19 mouse cellular contexts compared by ENCODE assay signal in the genomic region with DNA sequence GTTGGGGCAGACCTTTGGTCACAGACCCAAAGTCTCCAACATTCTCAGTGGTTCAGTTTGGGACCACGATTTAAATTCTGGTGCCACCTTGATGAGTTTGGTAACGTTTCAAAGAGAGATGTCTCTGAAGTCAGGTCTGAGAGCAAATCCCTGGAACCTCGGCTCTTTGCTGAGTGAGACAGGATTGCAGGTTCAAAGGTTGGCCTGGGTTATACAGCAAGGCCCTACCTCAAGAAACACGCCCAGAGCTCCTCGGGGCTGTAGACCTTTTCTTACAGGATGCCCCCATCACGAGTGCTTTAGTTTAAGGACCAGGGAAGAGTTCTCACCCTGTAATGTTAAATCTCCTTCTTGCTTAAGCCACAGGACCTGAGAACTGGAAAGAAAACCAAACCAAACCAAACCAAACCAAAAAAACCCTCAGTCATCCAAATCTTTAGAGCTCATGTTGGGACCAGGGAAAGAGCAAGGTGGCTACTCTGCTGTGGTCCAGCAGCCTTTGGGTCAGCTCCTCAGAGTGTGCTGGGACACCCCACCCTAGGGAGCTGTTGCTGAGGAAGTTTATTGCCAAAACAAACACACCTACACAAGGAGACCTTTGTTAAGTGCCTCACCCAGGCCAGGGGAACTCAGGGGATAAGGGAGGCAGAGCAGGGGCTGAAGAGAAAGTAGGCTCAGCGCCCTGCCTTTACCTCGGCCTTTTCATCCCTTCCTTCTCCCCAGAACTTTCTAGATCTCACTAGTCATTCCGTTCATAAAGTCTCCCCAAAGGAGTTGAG. TPM values are rescaled to one million over a fixed set of nuclear protein-coding genes. Genes with fewer than 3 reads are reported as not detected.
A peak's percentile ranks its signal among the peaks of the same experiment; 100 is the strongest.
DNase-seq lines count a peak whose midpoint lies in the region; ATAC-seq and TF ChIP-seq lines count a peak whose summit lies in the region.
"Had no signal": no experiment of that assay in that cellular context is flagged by ENCODE, and none has a peak within 500 bp of the region (broad histone marks: within the 10 kb centered on the region; RNA-seq: fewer than 3 reads in every experiment).

No protein-coding gene starts in this region.

- H3K4me2 ChIP-seq in intestine, embryonic 16.5 days (ENCODE audit: low read depth, low read length): peak overlapping the region; percentile 42; the same call in 1 of the 2 replicates
- H3K4me2 ChIP-seq in liver, embryonic 14.5 days (ENCODE audit: low read depth): 0 out of 2 replicates have a peak overlapping the region, but pooled peaks have one; percentile 54
- H3K4me2 ChIP-seq: hindbrain, embryonic 14.5 days had no signal

- WGBS in intestine, embryonic 16.5 days: 58% methylated on average over 9 of the region's 9 CpGs
- WGBS in liver, embryonic 14.5 days (ENCODE audit: insufficient replicate concordance): 82% methylated on average over 9 of the region's 9 CpGs
- 22% methylated on average over 9 of the region's 9 CpGs for WGBS in small intestine, adult 2 months
- 84% methylated on average over 9 of the region's 9 CpGs for whole genome bisulfite sequencing in embryonic facial prominence, embryonic 10.5 days

- no peaks in the 10 kb centered on the region for H3K9me3 ChIP-seq in intestine, embryonic 16.5 days (ENCODE audit: control insufficient read depth, low read length)
- H3K9me3 ChIP-seq in liver, embryonic 14.5 days (ENCODE audit: control insufficient read depth, low read length): no peaks in the 10 kb centered on the region
- no peaks in the 10 kb centered on the region for H3K9me3 ChIP-seq in embryonic facial prominence, embryonic 10.5 days
- H3K9me3 ChIP-seq: forebrain, embryonic 12.5 days had no signal

- intact Hi-C loops in left cerebral cortex, postnatal 10 days (cut with DNase I): no loop called here

- H3K27me3 ChIP-seq in intestine, embryonic 16.5 days (replicated peaks; ENCODE audit: control insufficient read depth, insufficient read depth, low read length): no peaks in the 10 kb centered on the region
- no peaks in the 10 kb centered on the region for H3K27me3 ChIP-seq in liver, embryonic 14.5 days (ENCODE audit: control insufficient read depth, insufficient read depth, low read length)
- no peaks in the 10 kb centered on the region for H3K27me3 ChIP-seq in small intestine, adult 2 months (ENCODE audit: control insufficient read depth, insufficient read depth, low read length)
- 0 out of 2 replicates have a peak, but pooled peaks cover 6% of the 10 kb centered on the region for H3K27me3 ChIP-seq in embryonic facial prominence, embryonic 10.5 days (replicated peaks; ENCODE audit: low read depth, poor library complexity, severe bottlenecking)
- H3K27me3 ChIP-seq: forebrain, embryonic 12.5 days had no signal

- 0 out of 2 replicates have a peak, but pooled peaks have one; percentile 17 for TF ChIP-seq POLR2A in small intestine, adult 2 months (IDR thresholded peaks at IDR 0.05; ENCODE audit: low read depth, low read length)

- H3K27ac ChIP-seq in intestine, embryonic 16.5 days (ENCODE audit: low read length): peak overlapping the region; percentile 91
- peak overlapping the region; percentile 100 for H3K27ac ChIP-seq in liver, embryonic 14.5 days
- peak overlapping the region; percentile 99 for H3K27ac ChIP-seq in small intestine, adult 2 months (ENCODE audit: insufficient read depth, low read depth, low read length)
- no peak overlapping the region for H3K27ac ChIP-seq in embryonic facial prominence, embryonic 10.5 days (replicated peaks)
- H3K27ac ChIP-seq: forebrain, embryonic 12.5 days; hindbrain, embryonic 14.5 days; layer of hippocampus, adult 2 months; left cerebral cortex, adult 2 months had no signal

- TF ChIP-seq CTCF in liver, embryonic 14.5 days (IDR thresholded peaks at IDR 0.05; ENCODE audit: low read depth): no peak
- TF ChIP-seq CTCF in small intestine, adult 2 months (IDR thresholded peaks at IDR 0.05; ENCODE audit: extremely low read depth, insufficient read length, insufficient replicate concordance, low read depth, low read length): no peak

- H3K4me3 ChIP-seq in intestine, embryonic 16.5 days (ENCODE audit: low read length): no peak overlapping the region
- H3K4me3 ChIP-seq in liver, embryonic 14.5 days (ENCODE audit: insufficient read depth in 1 of 2, low read depth in 2 of 2, low read length in 2 of 2): no peak overlapping the region
- peak overlapping the region; percentile 34; the same call in 1 of the 2 replicates for H3K4me3 ChIP-seq in small intestine, adult 2 months (ENCODE audit: low read depth, low read length)
- no peak overlapping the region for H3K4me3 ChIP-seq in embryonic facial prominence, embryonic 10.5 days
- H3K4me3 ChIP-seq: forebrain, embryonic 12.5 days; left cerebral cortex, adult 2 months had no signal

- H3K9ac ChIP-seq in intestine, embryonic 16.5 days (ENCODE audit: low read depth, low read length): no peak overlapping the region
- H3K9ac ChIP-seq in liver, embryonic 14.5 days (replicated peaks): no peak overlapping the region
- H3K9ac ChIP-seq: forebrain, embryonic 12.5 days; hindbrain, embryonic 14.5 days had no signal

- DNase-seq in lung, adult 18-20 months: peak; percentile 69 to 79
- DNase-seq in lung, postnatal 4 days: no peak
- DNase-seq in liver, embryonic 14.5 days (ENCODE audit: low read depth in 3 of 3, low spot score in 3 of 3): no peak
- no peak for DNase-seq in embryonic facial prominence, embryonic 10.5 days (ENCODE audit: low spot score)
- DNase-seq in left cerebral cortex, postnatal 10 days (ENCODE audit: extremely low spot score in 1 of 2, low spot score in 2 of 2): no peak
- no peak for DNase-seq in layer of hippocampus, postnatal 36 days
- DNase-seq: cerebellum, adult 9-11 months; embryo, embryonic 11 days; gastrocnemius, postnatal 25 days; heart, postnatal 10 days; midbrain, embryonic 14.5 days; right cerebral cortex, adult 18-20 months; thymus, postnatal 4 days had no signal

- peaks cover 3% of the 10 kb centered on the region; the same call in 1 of the 2 replicates for H3K36me3 ChIP-seq in intestine, embryonic 16.5 days (ENCODE audit: control insufficient read depth, insufficient read depth, low read length)
- H3K36me3 ChIP-seq in liver, embryonic 14.5 days (replicated peaks; ENCODE audit: control insufficient read depth, insufficient read depth, low read depth): peaks cover 51% of the 10 kb centered on the region
- peaks cover 66% of the 10 kb centered on the region for H3K36me3 ChIP-seq in small intestine, adult 2 months (ENCODE audit: control insufficient read depth, insufficient read depth, low read length)
- no peaks in the 10 kb centered on the region for H3K36me3 ChIP-seq in embryonic facial prominence, embryonic 10.5 days (replicated peaks)
- H3K36me3 ChIP-seq: forebrain, embryonic 12.5 days had no signal

- no peak for TF ChIP-seq EP300 in liver, embryonic 14.5 days (IDR thresholded peaks at IDR 0.05; ENCODE audit: low read depth)

- no peak for ATAC-seq in intestine, embryonic 16.5 days
- no peak for ATAC-seq in liver, embryonic 14.5 days (ENCODE audit: insufficient read depth)

- H3K4me1 ChIP-seq in intestine, embryonic 16.5 days (ENCODE audit: control insufficient read depth, insufficient read depth, low read length): peaks cover 23% of the 10 kb centered on the region
- H3K4me1 ChIP-seq in liver, embryonic 14.5 days (replicated peaks; ENCODE audit: control insufficient read depth in 2 of 2, insufficient read depth in 2 of 2, low read length in 1 of 2): peaks cover 71 to 78% of the 10 kb centered on the region in 2 experiments
- H3K4me1 ChIP-seq in small intestine, adult 2 months (ENCODE audit: control insufficient read depth, insufficient read depth, insufficient read length, low read length): peaks cover 39% of the 10 kb centered on the region
- peaks cover 26% of the 10 kb centered on the region for H3K4me1 ChIP-seq in embryonic facial prominence, embryonic 10.5 days

RNA-seq across cellular contexts. Expression of a gene that starts 7.7 kb away (rescaled TPM):
- 125 and 141 TPM in 2 replicates for polyA plus RNA-seq in intestine, embryonic 16.5 days (2015; fragmentation: Nextera tagmentation; extraction: Ambion mirVana)
- polyA plus RNA-seq in liver, embryonic 14.5 days (2012; rRNA removed): 315 and 355 TPM in 2 replicates
- polyA plus RNA-seq in liver, embryonic 14.5 days (2014; fragmentation: Nextera tagmentation; extraction: Ambion mirVana): 564 and 592 TPM in 2 replicates
- polyA plus RNA-seq in small intestine, adult 2 months (2012; rRNA removed): 28.4 and 44.6 TPM in 2 replicates
- polyA plus RNA-seq in embryonic facial prominence, embryonic 10.5 days (2016; fragmentation: Nextera tagmentation; extraction: Ambion mirVana): 32.0 and 34.5 TPM in 2 replicates
- total RNA-seq in left cerebral cortex, postnatal 10 days (2021): 10 to 100 TPM; 30.9 to 32.6 TPM
- total RNA-seq in layer of hippocampus, postnatal 36 days (2021): 10 to 100 TPM; 29.8 to 34.5 TPM

RNA-seq across cellular contexts. Expression of a gene that starts 8.2 kb away (rescaled TPM):
- 116 and 121 TPM in 2 replicates for polyA plus RNA-seq in intestine, embryonic 16.5 days (2015; fragmentation: Nextera tagmentation; extraction: Ambion mirVana)
- 2.8 and 3.3 TPM in 2 replicates for polyA plus RNA-seq in liver, embryonic 14.5 days (2012; rRNA removed)
- polyA plus RNA-seq in liver, embryonic 14.5 days (2014; fragmentation: Nextera tagmentation; extraction: Ambion mirVana): 4.9 and 8.5 TPM in 2 replicates
- 56.6 and 137 TPM in 2 replicates for polyA plus RNA-seq in small intestine, adult 2 months (2012; rRNA removed)
- 1.1 and 2.3 TPM in 2 replicates for polyA plus RNA-seq in embryonic facial prominence, embryonic 10.5 days (2016; fragmentation: Nextera tagmentation; extraction: Ambion mirVana)
- total RNA-seq in left cerebral cortex, postnatal 10 days (2021): not detected
- total RNA-seq in layer of hippocampus, postnatal 36 days (2021): not detected
- total RNA-seq: gastrocnemius, postnatal 25 days; layer of hippocampus, adult 2 months; left cerebral cortex, adult 2 months had no signal

RNA-seq across cellular contexts. Expression of a gene that starts 19.8 kb away (rescaled TPM):
- polyA plus RNA-seq in intestine, embryonic 16.5 days (2015; fragmentation: Nextera tagmentation; extraction: Ambion mirVana): 68.1 and 70.1 TPM in 2 replicates
- polyA plus RNA-seq in liver, embryonic 14.5 days (2012; rRNA removed): 14.2 and 20.1 TPM in 2 replicates
- polyA plus RNA-seq in liver, embryonic 14.5 days (2014; fragmentation: Nextera tagmentation; extraction: Ambion mirVana): 34.1 and 36.4 TPM in 2 replicates
- 23.2 and 33.1 TPM in 2 replicates for polyA plus RNA-seq in small intestine, adult 2 months (2012; rRNA removed)
- polyA plus RNA-seq in embryonic facial prominence, embryonic 10.5 days (2016; fragmentation: Nextera tagmentation; extraction: Ambion mirVana): 90.1 and 99.9 TPM in 2 replicates
- total RNA-seq in left cerebral cortex, postnatal 10 days (2021): 10 to 100 TPM; 50.5 to 52.5 TPM
- total RNA-seq in layer of hippocampus, postnatal 36 days (2021): 10 to 100 TPM; 32.8 to 34.0 TPM

RNA-seq across cellular contexts. Expression of a gene that starts 46.7 kb away (rescaled TPM):
- polyA plus RNA-seq in intestine, embryonic 16.5 days (2015; fragmentation: Nextera tagmentation; extraction: Ambion mirVana): 13.2 and 13.8 TPM in 2 replicates
- 7.7 and 8.0 TPM in 2 replicates for polyA plus RNA-seq in liver, embryonic 14.5 days (2012; rRNA removed)
- 13.7 and 17.1 TPM in 2 replicates for polyA plus RNA-seq in liver, embryonic 14.5 days (2014; fragmentation: Nextera tagmentation; extraction: Ambion mirVana)
- polyA plus RNA-seq in small intestine, adult 2 months (2012; rRNA removed): 11.0 and 20.1 TPM in 2 replicates
- polyA plus RNA-seq in embryonic facial prominence, embryonic 10.5 days (2016; fragmentation: Nextera tagmentation; extraction: Ambion mirVana): 27.9 and 30.3 TPM in 2 replicates
- total RNA-seq in left cerebral cortex, postnatal 10 days (2021): 10 to 100 TPM in 1 of 2 experiments, 1 to 10 TPM in 1; 9.9 to 10.7 TPM
- total RNA-seq in layer of hippocampus, postnatal 36 days (2021): 10 to 100 TPM; 12.3 to 12.6 TPM

Comparison
In these comparisons a context has a peak if more than half of its experiments do, and no peak if none do; other contexts are left out.
1. DNase-seq: peak in lung, adult 18-20 months (2 of 2); none in lung, postnatal 4 days (0 of 2), liver, embryonic 14.5 days (0 of 3), embryonic facial prominence, embryonic 10.5 days (single experiment), left cerebral cortex, postnatal 10 days (0 of 2) and layer of hippocampus, postnatal 36 days (0 of 2).